Mouse (Mus musculus): Measurements from ENCODE around the gene Amd1. TPM values are rescaled to one million over a fixed set of nuclear protein-coding genes. Genes with fewer than 3 reads are reported as not detected.
"Not testable (repeated sequence)": the region's sequence is repeated elsewhere in the genome, so short reads cannot be mapped to it uniquely, and the experiment has no call there.

Gene Amd1
- polyA plus RNA-seq, 1 experiment from 2014 or later, result 63.0 TPM

DNA sequence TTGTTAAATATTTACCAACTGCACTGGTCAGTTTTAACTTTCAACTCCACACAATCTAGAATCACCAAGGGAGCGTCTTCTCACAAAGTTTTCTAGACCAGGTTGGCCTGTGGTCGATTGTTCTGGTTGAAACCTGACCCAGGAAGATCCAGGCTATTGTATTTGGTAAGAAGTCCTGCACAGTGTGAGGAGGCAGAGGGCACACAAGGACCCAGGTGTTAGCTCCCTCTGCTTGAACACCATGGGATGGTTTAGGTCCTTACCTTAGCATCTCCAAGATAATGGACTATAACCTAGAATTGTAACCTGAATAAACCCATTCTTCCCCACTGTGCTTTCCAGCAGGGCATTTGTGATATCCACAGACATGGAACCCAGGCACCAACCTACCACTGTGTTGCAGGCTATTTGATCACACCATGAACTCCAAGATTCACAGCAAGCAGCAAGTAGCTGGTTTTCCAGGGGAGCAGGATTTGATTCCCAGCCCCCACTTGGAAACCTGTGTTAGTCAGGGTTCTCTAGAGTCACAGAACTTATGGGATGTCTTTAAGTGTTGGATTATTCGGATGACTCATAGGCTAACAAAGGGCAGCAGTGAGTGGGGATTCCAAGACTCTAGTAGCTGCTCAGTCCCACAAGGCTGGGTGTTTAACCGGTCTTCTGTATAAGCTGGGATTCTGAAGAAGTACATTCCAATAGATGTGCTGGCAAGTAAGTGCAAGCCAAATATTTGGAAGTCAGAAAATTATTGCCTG lies 6.0 kb upstream of the Amd1 start:
- Histone ChIP-seq H3K9ac (ENCODE audit: low read length) (no peak overlapping the region), H3K4me3 (replicated peaks; ENCODE audit: low read length) (no peak overlapping the region), H3K4me2 (ENCODE audit: low read depth, low read length) (no peak overlapping the region), H3K27ac (ENCODE audit: low read length) (0 out of 2 replicates have a peak overlapping the region, but pooled peaks have one; percentile 12), H3K36me3 (ENCODE audit: control insufficient read depth, insufficient read depth, low read length) (no peaks in the 10 kb centered on the region), H3K4me1 (ENCODE audit: control insufficient read depth, insufficient read depth, low read length) (peaks cover 4% of the 10 kb centered on the region; the same call in 1 of the 2 replicates), H3K27me3 (ENCODE audit: control insufficient read depth, insufficient read depth, low read length) (no peaks in the 10 kb centered on the region), H3K9me3 (replicated peaks; ENCODE audit: control insufficient read depth, low read length) (0 out of 2 replicates have a peak, but pooled peaks cover 5% of the 10 kb centered on the region)
- no peak for ATAC-seq (ENCODE audit: insufficient read depth, low FRiP score)
- 48% methylated on average over 4 of the region's 4 CpGs for WGBS

DNA sequence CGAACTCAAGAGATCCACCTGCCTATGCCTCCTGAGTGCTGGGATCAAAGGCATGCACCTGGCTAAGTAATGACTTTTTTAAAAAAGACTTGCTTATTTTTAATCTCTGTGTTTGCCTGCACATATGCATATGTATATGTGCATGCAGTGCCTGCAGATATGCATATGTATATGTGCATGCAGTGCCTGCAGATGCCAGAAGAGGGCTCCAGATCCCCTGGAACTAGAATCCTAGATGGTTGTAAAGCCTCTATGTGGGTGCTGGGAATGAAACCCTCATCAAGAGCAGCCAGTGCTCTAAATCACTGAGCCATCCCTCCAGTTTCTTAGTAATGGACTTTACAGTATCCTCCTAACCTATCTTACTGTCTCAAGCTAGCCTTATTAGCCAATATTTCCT lies 4.0 kb upstream of the Amd1 start:
- Histone ChIP-seq H3K4me1 (ENCODE audit: control insufficient read depth, insufficient read depth, low read length) (no peaks in the 10 kb centered on the region), H3K36me3 (ENCODE audit: control insufficient read depth, insufficient read depth, low read length) (no peaks in the 10 kb centered on the region), H3K9me3 (replicated peaks; ENCODE audit: control insufficient read depth, low read length) (0 out of 2 replicates have a peak, but pooled peaks cover 5% of the 10 kb centered on the region), H3K9ac (ENCODE audit: low read length) (no peak overlapping the region), H3K4me3 (replicated peaks; ENCODE audit: low read length) (no peak overlapping the region), H3K27me3 (ENCODE audit: control insufficient read depth, insufficient read depth, low read length) (no peaks in the 10 kb centered on the region), H3K4me2 (ENCODE audit: low read depth, low read length) (no peak overlapping the region), H3K27ac (ENCODE audit: low read length) (no peak overlapping the region)
- WGBS, result 86% methylated on average over 1 of the region's 1 CpGs
- no peak for ATAC-seq (ENCODE audit: insufficient read depth, low FRiP score)

DNA sequence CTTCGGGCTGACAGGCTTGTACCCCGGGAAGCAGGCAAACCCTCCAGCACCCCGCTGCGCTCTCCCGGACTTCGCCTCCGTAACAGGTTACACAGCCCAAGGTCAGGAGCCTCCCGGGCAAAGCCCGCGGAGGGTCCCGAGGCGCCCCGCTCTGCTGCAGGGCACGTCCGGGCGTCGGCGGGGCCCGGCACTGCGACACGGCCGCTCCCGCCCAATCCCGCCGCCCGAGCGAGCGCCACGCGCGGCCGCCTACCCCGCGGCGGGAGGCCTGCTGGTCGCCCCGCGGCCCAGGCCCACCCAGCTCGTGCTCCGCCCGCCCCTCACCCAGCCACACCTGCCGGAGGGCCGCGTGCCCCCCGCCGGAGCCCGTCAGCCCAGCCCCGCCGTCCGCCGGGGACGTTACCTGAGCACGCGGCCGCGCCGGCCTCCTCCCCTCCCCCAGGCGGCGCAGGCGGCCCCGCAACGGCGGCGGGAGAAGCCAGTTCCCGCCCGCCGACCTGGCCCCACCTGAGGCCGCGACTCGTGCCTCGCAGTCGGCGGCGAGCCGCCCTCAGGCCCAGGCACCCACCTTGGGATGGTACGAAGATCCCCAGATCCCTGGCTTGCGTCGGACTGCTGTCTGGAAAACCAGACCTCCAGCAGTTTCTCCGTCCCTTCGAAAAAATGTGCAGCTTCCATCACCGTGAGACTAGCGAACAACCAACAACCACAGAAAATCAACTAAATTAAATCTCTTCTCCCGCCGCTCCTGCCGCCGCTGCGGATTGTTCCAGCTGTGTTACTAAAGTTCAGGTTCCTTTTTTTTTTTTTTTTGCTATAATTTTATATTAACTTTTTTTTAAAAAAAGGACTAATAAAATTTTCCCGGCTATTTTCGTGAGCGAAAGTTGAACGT lies 558 bp downstream of the Amd1 start:
- Histone ChIP-seq H3K4me1 (ENCODE audit: control insufficient read depth, insufficient read depth, low read length) (peaks cover 18% of the 10 kb centered on the region), H3K4me2 (ENCODE audit: low read depth, low read length) (peak overlapping the region; percentile 81), H3K27ac (ENCODE audit: low read length) (peak overlapping the region; percentile 94), H3K9ac (ENCODE audit: low read length) (peak overlapping the region; percentile 98), H3K4me3 (replicated peaks; ENCODE audit: low read length) (peak overlapping the region; percentile 91)
- H3K36me3 ChIP-seq (ENCODE audit: control insufficient read depth, insufficient read depth, low read length); H3K27me3 ChIP-seq (ENCODE audit: control insufficient read depth, insufficient read depth, low read length); H3K9me3 ChIP-seq (replicated peaks; ENCODE audit: control insufficient read depth, low read length): not testable (repeated sequence)
- under 1% methylated on average over 72 of the region's 91 CpGs for WGBS
- ATAC-seq (ENCODE audit: insufficient read depth, low FRiP score), result peak; percentile 6; the same call in 1 of the 2 replicates

DNA sequence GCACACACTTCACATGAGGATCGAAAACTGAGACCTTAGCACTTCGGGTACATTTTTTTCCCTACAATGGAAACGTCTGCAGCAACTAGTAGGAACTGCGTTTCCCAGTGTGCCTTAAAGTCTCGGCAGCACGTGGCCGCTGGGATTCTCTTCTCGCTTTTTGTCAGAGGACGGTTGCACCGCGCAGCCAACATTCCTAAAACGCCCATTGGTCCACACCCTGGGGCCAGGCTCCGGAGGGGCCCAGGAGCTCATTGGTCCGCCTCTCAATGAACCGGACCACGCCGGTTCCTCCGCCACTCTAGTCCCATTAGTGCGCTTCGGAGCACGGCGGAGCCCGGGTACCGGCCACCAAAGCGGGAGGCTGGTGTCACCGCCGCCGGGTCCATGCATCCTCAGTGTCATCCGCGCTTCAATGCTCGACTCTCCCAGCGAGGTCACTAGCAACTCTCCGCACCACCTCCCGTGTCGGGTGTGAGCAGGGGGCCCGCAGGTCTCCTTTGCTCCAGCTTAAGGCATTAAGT lies 1.3 kb downstream of the Amd1 start:
- peak overlapping the region; percentile 90 for H3K4me3 ChIP-seq (replicated peaks; ENCODE audit: low read length)
- H3K27ac ChIP-seq (ENCODE audit: low read length), result peak overlapping the region; percentile 94
- peak overlapping the region; percentile 98 for H3K9ac ChIP-seq (ENCODE audit: low read length)
- WGBS, result under 1% methylated on average over 36 of the region's 36 CpGs
- H3K4me2 ChIP-seq (ENCODE audit: low read depth, low read length), result peak overlapping the region; percentile 81
- no peaks in the 10 kb centered on the region for H3K27me3 ChIP-seq (ENCODE audit: control insufficient read depth, insufficient read depth, low read length)
- peaks cover 18% of the 10 kb centered on the region for H3K4me1 ChIP-seq (ENCODE audit: control insufficient read depth, insufficient read depth, low read length)
- peak; percentile 82 for ATAC-seq (ENCODE audit: insufficient read depth, low FRiP score)
- no peaks in the 10 kb centered on the region for H3K9me3 ChIP-seq (replicated peaks; ENCODE audit: control insufficient read depth, low read length)
- H3K36me3 ChIP-seq (ENCODE audit: control insufficient read depth, insufficient read depth, low read length), result no peaks in the 10 kb centered on the region

GRCm38 (mm10) chr10:40292640-40293039 lies 9.3 kb downstream of the Amd1 start:
- Histone ChIP-seq H3K4me1 (ENCODE audit: control insufficient read depth, insufficient read depth, low read length) (peaks cover 8% of the 10 kb centered on the region), H3K9ac (ENCODE audit: low read length) (no peak overlapping the region), H3K27me3 (ENCODE audit: control insufficient read depth, insufficient read depth, low read length) (no peaks in the 10 kb centered on the region), H3K27ac (ENCODE audit: low read length) (no peak overlapping the region), H3K36me3 (ENCODE audit: control insufficient read depth, insufficient read depth, low read length) (peaks cover 5% of the 10 kb centered on the region; the same call in 1 of the 2 replicates), H3K4me3 (replicated peaks; ENCODE audit: low read length) (no peak overlapping the region), H3K9me3 (replicated peaks; ENCODE audit: control insufficient read depth, low read length) (no peaks in the 10 kb centered on the region), H3K4me2 (ENCODE audit: low read depth, low read length) (no peak overlapping the region)
- 82% methylated on average over 6 of the region's 6 CpGs for WGBS
- no peak for ATAC-seq (ENCODE audit: insufficient read depth, low FRiP score)

DNA sequence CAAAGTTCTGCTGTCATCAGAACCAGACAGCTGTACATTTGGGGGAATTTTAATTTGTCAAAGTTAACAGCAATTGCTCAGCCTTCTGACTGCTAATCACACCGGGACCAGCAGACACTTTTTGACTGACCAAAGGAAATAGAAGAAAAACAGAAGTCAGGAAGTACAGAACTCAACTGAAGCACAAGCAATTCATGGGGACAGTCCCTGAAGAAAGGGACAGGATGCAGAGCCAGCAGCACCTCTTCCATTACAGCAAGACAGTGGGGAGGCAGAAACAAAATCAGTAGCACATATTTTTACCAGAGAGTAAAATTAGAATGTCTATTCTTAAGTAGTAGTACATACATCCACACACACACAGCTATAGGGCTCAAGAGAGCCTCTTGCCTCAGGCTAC lies 15.2 kb downstream of the Amd1 start:
- Histone ChIP-seq H3K4me1 (ENCODE audit: control insufficient read depth, insufficient read depth, low read length) (no peaks in the 10 kb centered on the region), H3K27me3 (ENCODE audit: control insufficient read depth, insufficient read depth, low read length) (no peaks in the 10 kb centered on the region), H3K36me3 (ENCODE audit: control insufficient read depth, insufficient read depth, low read length) (peaks cover 11% of the 10 kb centered on the region; the same call in 1 of the 2 replicates), H3K9ac (ENCODE audit: low read length) (no peak overlapping the region), H3K4me3 (replicated peaks; ENCODE audit: low read length) (no peak overlapping the region), H3K27ac (ENCODE audit: low read length) (no peak overlapping the region), H3K4me2 (ENCODE audit: low read depth, low read length) (no peak overlapping the region), H3K9me3 (replicated peaks; ENCODE audit: control insufficient read depth, low read length) (no peaks in the 10 kb centered on the region; the same call in 1 of the 2 replicates)
- 91% methylated on average over 1 of the region's 1 CpGs for WGBS
- no peak for ATAC-seq (ENCODE audit: insufficient read depth, low FRiP score)

DNA sequence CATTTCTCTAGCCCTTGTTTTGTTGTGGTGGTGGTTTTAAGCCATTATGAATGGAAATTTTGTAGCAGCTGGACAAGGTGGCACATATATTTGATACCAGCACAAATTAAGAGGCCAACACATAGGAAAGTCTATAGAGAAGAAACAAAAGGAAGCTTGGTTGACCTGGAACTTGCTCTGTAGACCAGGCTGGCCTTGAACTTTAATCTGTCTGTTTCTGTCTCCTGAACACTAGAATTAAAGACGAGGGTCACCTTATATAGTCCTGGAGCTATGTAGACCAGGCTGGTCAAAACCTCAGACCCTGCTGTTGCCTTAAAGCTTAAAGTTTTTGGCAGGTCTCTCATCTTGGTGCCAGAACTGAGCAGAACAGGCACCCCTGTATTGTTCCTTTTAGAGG lies 16.4 kb downstream of the Amd1 start:
- peaks cover 7% of the 10 kb centered on the region; the same call in 1 of the 2 replicates for H3K36me3 ChIP-seq (ENCODE audit: control insufficient read depth, insufficient read depth, low read length)
- H3K9ac ChIP-seq (ENCODE audit: low read length), result no peak overlapping the region
- no peak overlapping the region for H3K4me3 ChIP-seq (replicated peaks; ENCODE audit: low read length)
- H3K9me3 ChIP-seq (replicated peaks; ENCODE audit: control insufficient read depth, low read length), result no peaks in the 10 kb centered on the region; the same call in 1 of the 2 replicates
- no peak overlapping the region for H3K27ac ChIP-seq (ENCODE audit: low read length)
- ATAC-seq (ENCODE audit: insufficient read depth, low FRiP score), result no peak
- no peak overlapping the region for H3K4me2 ChIP-seq (ENCODE audit: low read depth, low read length)
- H3K4me1 ChIP-seq (ENCODE audit: control insufficient read depth, insufficient read depth, low read length), result no peaks in the 10 kb centered on the region
- 82% methylated on average over 1 of the region's 1 CpGs for WGBS
- H3K27me3 ChIP-seq (ENCODE audit: control insufficient read depth, insufficient read depth, low read length), result no peaks in the 10 kb centered on the region

- 82% methylated on average over 3 of the region's 3 CpGs for WGBS
- no peak overlapping the region for H3K27ac ChIP-seq (ENCODE audit: low read length)
- H3K36me3 ChIP-seq (ENCODE audit: control insufficient read depth, insufficient read depth, low read length), result peaks cover 7% of the 10 kb centered on the region; the same call in 1 of the 2 replicates
- no peaks in the 10 kb centered on the region for H3K4me1 ChIP-seq (ENCODE audit: control insufficient read depth, insufficient read depth, low read length)
- no peak overlapping the region for H3K4me2 ChIP-seq (ENCODE audit: low read depth, low read length)
- no peaks in the 10 kb centered on the region for H3K27me3 ChIP-seq (ENCODE audit: control insufficient read depth, insufficient read depth, low read length)
- no peak overlapping the region for H3K4me3 ChIP-seq (replicated peaks; ENCODE audit: low read length)
- H3K9me3 ChIP-seq (replicated peaks; ENCODE audit: control insufficient read depth, low read length), result no peaks in the 10 kb centered on the region; the same call in 1 of the 2 replicates
- ATAC-seq (ENCODE audit: insufficient read depth, low FRiP score), result no peak
- H3K9ac ChIP-seq (ENCODE audit: low read length), result no peak overlapping the region
Measured at GRCm38 (mm10) chr10:40284997-40285396, 17.0 kb downstream of the Amd1 start.
